19 mouse cellular contexts compared by ENCODE assay signal in genomic region chr12:65061082-65061481, GRCm38 (mm10).
"Had no signal": no experiment of that assay in that cellular context is flagged by ENCODE, and none has a peak within 500 bp of the region (broad histone marks: within the 10 kb centered on the region; RNA-seq: fewer than 3 reads in every experiment).

No protein-coding gene starts in this region.

- H3K27me3 ChIP-seq: liver, embryonic 13.5 days; megakaryocyte, embryonic 14.5 days; midbrain, embryonic 13.5 days; neural tube, embryonic 13.5 days had no signal

- ATAC-seq: lung, postnatal 0 days; midbrain, embryonic 13.5 days; midbrain, embryonic 16.5 days had no signal

- H3K4me3 ChIP-seq: left cerebral cortex, adult 2 months; liver, embryonic 13.5 days; megakaryocyte, embryonic 14.5 days; midbrain, embryonic 10.5 days; midbrain, embryonic 13.5 days; myocyte; neural tube, embryonic 13.5 days had no signal

- H3K27ac ChIP-seq: left cerebral cortex, adult 2 months; liver, embryonic 13.5 days; macrophage; midbrain, embryonic 10.5 days; midbrain, embryonic 13.5 days; neural tube, embryonic 13.5 days had no signal

- H3K9ac ChIP-seq: liver, embryonic 13.5 days; lung, embryonic 14.5 days; midbrain, embryonic 13.5 days; neural tube, embryonic 13.5 days had no signal

- H3K4me1 ChIP-seq: liver, embryonic 13.5 days; midbrain, embryonic 10.5 days; midbrain, embryonic 13.5 days; neural tube, embryonic 13.5 days had no signal

- H3K4me2 ChIP-seq: liver, embryonic 13.5 days; lung, embryonic 14.5 days; midbrain, embryonic 13.5 days; neural tube, embryonic 13.5 days had no signal

- H3K9me3 ChIP-seq: liver, embryonic 13.5 days; megakaryocyte, embryonic 14.5 days; midbrain, embryonic 10.5 days; midbrain, embryonic 13.5 days; neural tube, embryonic 13.5 days had no signal

- DNase-seq: kidney, adult 18-20 months; kidney, adult 9 months; kidney, postnatal 14 days; kidney, postnatal 4 days; layer of hippocampus, adult 9-11 months; layer of hippocampus, postnatal 36 days; liver, embryonic 13.5 days; lung, embryonic 14.5 days; retina, postnatal 1 day; thymus, postnatal 25 days had no signal
